Mouse (Mus musculus): ENCODE results near the gene Hlcs.

DNA sequence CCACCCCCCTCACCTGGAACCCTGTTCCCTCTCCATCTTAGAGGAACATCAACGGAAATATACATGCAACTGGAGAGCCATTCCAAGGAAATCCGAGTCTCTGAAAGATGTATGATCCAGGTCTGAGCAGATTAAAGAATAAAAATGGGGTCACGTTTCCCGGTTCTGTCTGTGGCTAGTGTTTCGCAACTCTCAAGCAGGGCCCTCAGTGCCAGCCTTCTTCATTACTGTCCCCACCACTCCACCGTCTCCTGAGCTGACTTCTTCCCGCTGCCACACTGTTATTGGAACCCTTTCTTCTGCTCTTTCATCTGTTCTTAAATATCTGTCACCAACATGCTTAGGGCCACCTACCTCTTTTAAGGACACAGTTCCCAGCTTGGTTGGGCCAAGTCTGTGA lies 200.2 kb downstream of the Hlcs start:
- TF ChIP-seq POLR2A (IDR thresholded peaks at IDR 0.05; ENCODE audit: borderline replicate concordance, control insufficient read depth, low read depth, low read length) (no peak), CTCF (IDR thresholded peaks at IDR 0.05; ENCODE audit: control insufficient read depth, insufficient read depth, low read length) (no peak)

Measured in bone marrow, adult 2 months (tissue).